Mouse (Mus musculus) cortical plate, adult 2 months (tissue): ENCODE results near the gene Myo3b. TPM values are rescaled to one million over a fixed set of nuclear protein-coding genes. Genes with fewer than 3 reads are reported as not detected.

Experiments
- H3K27ac ChIP-seq: fragments of 200-500 bp; 2 replicates; pipeline ENCODE4 v1.5.1; 2012; ENCODE audit warnings: low read length, control low read depth, inconsistent platforms; ENCODE audit not compliant: insufficient read depth
- H3K4me1 ChIP-seq: fragments of 200-500 bp; 2 replicates; pipeline ENCODE4 v1.6.1; 2011; ENCODE audit warnings: low read length; ENCODE audit not compliant: control insufficient read depth, insufficient read depth
- H3K4me3 ChIP-seq: fragments of 200-500 bp; 2 replicates; pipeline ENCODE4 v1.5.1; 2011; ENCODE audit warnings: mild to moderate bottlenecking, low read length, control low read depth; ENCODE audit not compliant: insufficient read depth
- CTCF ChIP-seq: fragments of 200-500 bp; IDR thresholded peaks from 2 replicates; pipeline ENCODE4 v1.5.1; 2011; ENCODE audit warnings: mild to moderate bottlenecking, control low read depth, low read length; ENCODE audit not compliant: insufficient read depth; ENCODE audit errors: extremely low read depth
- POLR2A ChIP-seq: fragments of 200-500 bp; IDR thresholded peaks from 2 replicates; pipeline ENCODE4 v1.6.1; 2011; ENCODE audit warnings: mild to moderate bottlenecking, low read length, control low read depth; ENCODE audit not compliant: insufficient read depth; ENCODE audit errors: extremely low read depth
- polyA plus RNA-seq: library from polyadenylated mRNA; depleted of rRNA; stranded (reverse); fragments of >200 nt; gene quantifications from 2 replicates; pipeline ENCODE4 v1.2.3, GENCODE M21; 2012

Gene Myo3b
- polyA plus RNA-seq, 1 experiment = 0.44 TPM

GRCm38 (mm10) chr2:70379341-70379740 lies 340.4 kb downstream of the Myo3b start:
- no peak overlapping the region for H3K4me3 ChIP-seq
- no peak overlapping the region for H3K27ac ChIP-seq
- TF ChIP-seq CTCF = no peak
- no peak for TF ChIP-seq POLR2A
- H3K4me1 ChIP-seq = no peaks in the 10 kb centered on the region

- Histone ChIP-seq H3K4me3 (no peak overlapping the region), H3K27ac (no peak overlapping the region), H3K4me1 (no peaks in the 10 kb centered on the region)
- TF ChIP-seq POLR2A (no peak), CTCF (no peak)
These were observed 341.0 kb downstream of the Myo3b start for GRCm38 (mm10) chr2:70379939-70380338.

GRCm38 (mm10) chr2:70388645-70389044 lies 349.7 kb downstream of the Myo3b start:
- no peaks in the 10 kb centered on the region for H3K4me1 ChIP-seq
- no peak overlapping the region for H3K4me3 ChIP-seq
- TF ChIP-seq POLR2A (no peak), CTCF (no peak)
- no peak overlapping the region for H3K27ac ChIP-seq

GRCm38 (mm10) chr2:70389162-70389561 lies 350.2 kb downstream of the Myo3b start:
- no peaks in the 10 kb centered on the region for H3K4me1 ChIP-seq
- TF ChIP-seq POLR2A = no peak
- TF ChIP-seq CTCF = no peak
- H3K27ac ChIP-seq = no peak overlapping the region
- H3K4me3 ChIP-seq = no peak overlapping the region

- TF ChIP-seq POLR2A (no peak), CTCF (no peak)
These were observed 358.9 kb downstream of the Myo3b start for GRCm38 (mm10) chr2:70397734-70398276.

GRCm38 (mm10) chr2:70399441-70400115 lies 360.7 kb downstream of the Myo3b start:
- Histone ChIP-seq H3K27ac (no peak overlapping the region), H3K4me1 (no peaks in the 10 kb centered on the region)
- TF ChIP-seq CTCF (no peak), POLR2A (no peak)

More at GRCm38 (mm10) chr2:70397734-70398276, 358.9 kb downstream of the Myo3b start:
- no peak overlapping the region for H3K4me3 ChIP-seq
- H3K27ac ChIP-seq = no peak overlapping the region
- no peaks in the 10 kb centered on the region for H3K4me1 ChIP-seq

GRCm38 (mm10) chr2:70400321-70400720 lies 361.4 kb downstream of the Myo3b start:
- H3K4me1 ChIP-seq = no peaks in the 10 kb centered on the region
- no peak overlapping the region for H3K27ac ChIP-seq
- TF ChIP-seq POLR2A (no peak), CTCF (no peak)
- no peak overlapping the region for H3K4me3 ChIP-seq

More at GRCm38 (mm10) chr2:70399441-70400115, 360.7 kb downstream of the Myo3b start:
- H3K4me3 ChIP-seq = no peak overlapping the region

GRCm38 (mm10) chr2:70404301-70404700 lies 365.4 kb downstream of the Myo3b start:
- TF ChIP-seq CTCF (no peak), POLR2A (no peak)
- Histone ChIP-seq H3K27ac (no peak overlapping the region), H3K4me3 (no peak overlapping the region), H3K4me1 (no peaks in the 10 kb centered on the region)

GRCm38 (mm10) chr2:70406846-70407245 lies 367.9 kb downstream of the Myo3b start:
- no peak overlapping the region for H3K4me3 ChIP-seq
- TF ChIP-seq POLR2A (no peak), CTCF (no peak)
- no peak overlapping the region for H3K27ac ChIP-seq
- no peaks in the 10 kb centered on the region for H3K4me1 ChIP-seq

- Histone ChIP-seq H3K4me1 (no peaks in the 10 kb centered on the region), H3K27ac (no peak overlapping the region), H3K4me3 (no peak overlapping the region)
- TF ChIP-seq POLR2A = no peak
- TF ChIP-seq CTCF = no peak
These were observed 368.8 kb downstream of the Myo3b start for GRCm38 (mm10) chr2:70407729-70408128.

- TF ChIP-seq POLR2A = no peak
- no peak for TF ChIP-seq CTCF
- no peak overlapping the region for H3K27ac ChIP-seq
These were observed 371.5 kb downstream of the Myo3b start for GRCm38 (mm10) chr2:70410298-70410885.

More at GRCm38 (mm10) chr2:70410298-70410885, 371.5 kb downstream of the Myo3b start:
- H3K4me1 ChIP-seq = no peaks in the 10 kb centered on the region
- no peak overlapping the region for H3K4me3 ChIP-seq
